In the genomic region with DNA sequence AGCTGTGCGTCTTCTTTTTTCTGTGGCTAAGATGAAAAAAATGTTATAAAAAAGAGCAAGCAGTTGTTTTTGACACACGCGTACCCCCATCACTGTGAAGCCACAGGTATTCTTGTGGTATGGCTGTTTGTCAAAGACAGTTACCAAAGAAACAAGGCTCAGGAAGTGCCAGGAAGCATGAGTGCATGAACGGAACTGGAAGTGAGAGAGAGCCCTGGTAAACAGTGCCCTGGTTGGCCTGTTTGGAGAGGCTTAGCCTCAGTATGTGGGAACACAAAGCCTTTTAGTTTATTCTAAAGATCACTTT, we compare ENCODE assay signal across 12 mouse cellular contexts. TPM values are rescaled to one million over a fixed set of nuclear protein-coding genes. Genes with fewer than 3 reads are reported as not detected.
A peak's percentile ranks its signal among the peaks of the same experiment; 100 is the strongest.
DNase-seq lines count a peak whose midpoint lies in the region; ATAC-seq and TF ChIP-seq lines count a peak whose summit lies in the region.
"Had no signal": no experiment of that assay in that cellular context is flagged by ENCODE, and none has a peak within 500 bp of the region (broad histone marks: within the 10 kb centered on the region; RNA-seq: fewer than 3 reads in every experiment).

No protein-coding gene starts in this region.

- H3K27me3 ChIP-seq in heart, embryonic 16.5 days (ENCODE audit: control insufficient read depth, insufficient read depth, low read length): no peaks in the 10 kb centered on the region
- H3K27me3 ChIP-seq in thymus, adult 2 months (ENCODE audit: control insufficient read depth, insufficient read depth, low read length): no peaks in the 10 kb centered on the region
- H3K27me3 ChIP-seq in midbrain, embryonic 10.5 days (ENCODE audit: low read depth, poor library complexity, severe bottlenecking): no peaks in the 10 kb centered on the region
- H3K27me3 ChIP-seq: heart, embryonic 13.5 days; intestine, embryonic 15.5 days; stomach, embryonic 15.5 days had no signal

- peaks cover 19% of the 10 kb centered on the region for H3K36me3 ChIP-seq in heart, embryonic 16.5 days (ENCODE audit: control insufficient read depth, insufficient read depth)
- peaks cover 28% of the 10 kb centered on the region for H3K36me3 ChIP-seq in thymus, adult 2 months (ENCODE audit: control insufficient read depth, insufficient read depth, low read length)
- H3K36me3 ChIP-seq in midbrain, embryonic 10.5 days: peaks cover 43% of the 10 kb centered on the region

- H3K9ac ChIP-seq in heart, embryonic 16.5 days (ENCODE audit: low read length): no peak overlapping the region
- H3K9ac ChIP-seq: heart, embryonic 13.5 days; intestine, embryonic 15.5 days; stomach, embryonic 15.5 days had no signal

- no peak for DNase-seq in heart, postnatal 4 days
- DNase-seq in thymus, adult 2 months: peak; percentile 70
- DNase-seq in thymus, postnatal 25 days: no peak
- DNase-seq in lung, postnatal 36 days: peak; percentile 44
- DNase-seq in right cerebral cortex, postnatal 14 days: no peak
- no peak for DNase-seq in right cerebral cortex, postnatal 4 days
- no peak for DNase-seq in midbrain, embryonic 10.5 days (ENCODE audit: low spot score)

- H3K4me3 ChIP-seq in heart, embryonic 16.5 days (ENCODE audit: low read length): no peak overlapping the region
- peak overlapping the region; percentile 52 for H3K4me3 ChIP-seq in thymus, adult 2 months (ENCODE audit: control insufficient read depth, insufficient read depth, low read length)
- H3K4me3 ChIP-seq in midbrain, embryonic 10.5 days: no peak overlapping the region
- H3K4me3 ChIP-seq: embryonic facial prominence, embryonic 10.5 days; heart, embryonic 13.5 days; intestine, embryonic 15.5 days; stomach, embryonic 15.5 days had no signal

- H3K4me2 ChIP-seq in heart, embryonic 16.5 days (ENCODE audit: low read depth, low read length): no peak overlapping the region
- H3K4me2 ChIP-seq: heart, embryonic 13.5 days; intestine, embryonic 15.5 days; stomach, embryonic 15.5 days had no signal

- TF ChIP-seq CTCF in thymus, adult 2 months (IDR thresholded peaks at IDR 0.05; ENCODE audit: borderline replicate concordance, control insufficient read depth, extremely low read depth, insufficient read depth, low read length, poor library complexity): no peak

- no peak for TF ChIP-seq POLR2A in thymus, adult 2 months (IDR thresholded peaks at IDR 0.05; ENCODE audit: control insufficient read depth, extremely low read depth, insufficient read depth, low read length, poor library complexity)

- H3K27ac ChIP-seq in heart, embryonic 16.5 days (ENCODE audit: low read length): peak overlapping the region; percentile 59
- H3K27ac ChIP-seq in thymus, adult 2 months (ENCODE audit: control insufficient read depth, insufficient read depth, low read length): peak overlapping the region; percentile 99
- no peak overlapping the region for H3K27ac ChIP-seq in midbrain, embryonic 10.5 days (replicated peaks)
- H3K27ac ChIP-seq: embryonic facial prominence, embryonic 10.5 days; heart, embryonic 13.5 days; intestine, embryonic 15.5 days; stomach, embryonic 15.5 days had no signal

- 80% methylated on average over 4 of the region's 4 CpGs for WGBS in heart, embryonic 16.5 days
- WGBS in thymus, adult 2 months: 4% methylated on average over 4 of the region's 4 CpGs
- WGBS in midbrain, embryonic 10.5 days: 92% methylated on average over 4 of the region's 4 CpGs

- no peaks in the 10 kb centered on the region for H3K9me3 ChIP-seq in heart, embryonic 16.5 days (replicated peaks; ENCODE audit: control insufficient read depth, low read length)
- H3K9me3 ChIP-seq in midbrain, embryonic 10.5 days (replicated peaks): no peaks in the 10 kb centered on the region
- H3K9me3 ChIP-seq: embryonic facial prominence, embryonic 10.5 days; heart, embryonic 13.5 days; intestine, embryonic 15.5 days; stomach, embryonic 15.5 days had no signal

- peak; percentile 58; the same call in 1 of the 2 replicates for ATAC-seq in heart, embryonic 16.5 days (replicated peaks; ENCODE audit: extremely low read depth, insufficient read depth, low FRiP score)
- ATAC-seq: intestine, embryonic 15.5 days had no signal

- H3K4me1 ChIP-seq in heart, embryonic 16.5 days (ENCODE audit: control insufficient read depth, insufficient read depth, low read length): no peaks in the 10 kb centered on the region
- peaks cover 18% of the 10 kb centered on the region for H3K4me1 ChIP-seq in thymus, adult 2 months (replicated peaks; ENCODE audit: control insufficient read depth, insufficient read depth, low read length)
- no peaks in the 10 kb centered on the region for H3K4me1 ChIP-seq in midbrain, embryonic 10.5 days
- H3K4me1 ChIP-seq: embryonic facial prominence, embryonic 10.5 days; heart, embryonic 13.5 days; intestine, embryonic 15.5 days; stomach, embryonic 15.5 days had no signal

RNA-seq across cellular contexts. Expression of a gene that starts 23.9 kb away (rescaled TPM):
- polyA plus RNA-seq in heart, embryonic 16.5 days (2015; fragmentation: Nextera tagmentation; extraction: Ambion mirVana): 9.1 and 10.3 TPM in 2 replicates
- total RNA-seq in heart, postnatal 4 days (2021): 1 to 10 TPM; 5.6 to 6.1 TPM
- 3.2 and 3.4 TPM in 2 replicates for polyA plus RNA-seq in thymus, adult 2 months (2012; rRNA removed)
- 9.4 and 10.3 TPM in 2 replicates for polyA plus RNA-seq in midbrain, embryonic 10.5 days (2016; fragmentation: Nextera tagmentation; extraction: Ambion mirVana)

RNA-seq across cellular contexts. Expression of a gene that starts 41.7 kb away (rescaled TPM):
- polyA plus RNA-seq in heart, embryonic 16.5 days (2015; fragmentation: Nextera tagmentation; extraction: Ambion mirVana): 11.2 and 12.4 TPM in 2 replicates
- total RNA-seq in heart, postnatal 4 days (2021): 10 to 100 TPM; 29.2 to 31.0 TPM
- polyA plus RNA-seq in thymus, adult 2 months (2012; rRNA removed): 87.4 and 88.9 TPM in 2 replicates
- polyA plus RNA-seq in midbrain, embryonic 10.5 days (2016; fragmentation: Nextera tagmentation; extraction: Ambion mirVana): 14.0 and 16.1 TPM in 2 replicates

RNA-seq across cellular contexts. Expression of a gene that starts 50.6 kb away (rescaled TPM):
- 10.6 and 11.0 TPM in 2 replicates for polyA plus RNA-seq in heart, embryonic 16.5 days (2015; fragmentation: Nextera tagmentation; extraction: Ambion mirVana)
- total RNA-seq in heart, postnatal 4 days (2021): 1 to 10 TPM; 7.8 to 8.5 TPM
- polyA plus RNA-seq in thymus, adult 2 months (2012; rRNA removed): 10.9 and 11.7 TPM in 2 replicates
- polyA plus RNA-seq in midbrain, embryonic 10.5 days (2016; fragmentation: Nextera tagmentation; extraction: Ambion mirVana): 36.6 and 39.0 TPM in 2 replicates

Comparison
In these comparisons a context has a peak if more than half of its experiments do, and no peak if none do; other contexts are left out.
1. DNase-seq: peak in thymus, adult 2 months (single experiment) and lung, postnatal 36 days (single experiment); none in heart, postnatal 4 days (single experiment), thymus, postnatal 25 days (single experiment), right cerebral cortex, postnatal 14 days (single experiment), right cerebral cortex, postnatal 4 days (single experiment) and midbrain, embryonic 10.5 days (single experiment).